Mouse (Mus musculus): Measurements from ENCODE around the gene Scimp. TPM values are rescaled to one million over a fixed set of nuclear protein-coding genes. Genes with fewer than 3 reads are reported as not detected.

Gene Scimp
- total and polyA plus RNA-seq, 3 experiments: not detected

GRCm38 (mm10) chr11:70833408-70833807 lies 21.0 kb upstream of the Scimp start:
- Histone ChIP-seq H3K4me1 (ENCODE audit: insufficient read depth, low read depth, low read length) (peaks cover 9% of the 10 kb centered on the region), H3K9me3 (replicated peaks) (peaks cover 4% of the 10 kb centered on the region; the same call in 1 of the 2 replicates), H3K36me3 (replicated peaks) (no peaks in the 10 kb centered on the region), H3K4me3 (ENCODE audit: low read depth, low read length) (no peak overlapping the region), H3K27me3 (ENCODE audit: insufficient read depth, low read length) (peaks cover 29% of the 10 kb centered on the region)
- DNase-seq (ENCODE audit: low spot score) (no peak), ATAC-seq (ENCODE audit: extremely low read depth, insufficient number of reproducible peaks, low FRiP score, poor library complexity, severe bottlenecking) (no peak)
- TF ChIP-seq GATA2 (IDR thresholded peaks at IDR 0.05; ENCODE audit: borderline replicate concordance, low read depth, low read length) (no peak), TAL1 (conservative IDR thresholded peaks at IDR 0.05; ENCODE audit: low read depth, low read length) (no peak), POLR2AphosphoS5 (IDR thresholded peaks at IDR 0.05; ENCODE audit: insufficient replicate concordance, low read depth, low read length) (no peak), CTCF (IDR thresholded peaks at IDR 0.05; ENCODE audit: low read depth, low read length) (no peak), GATA1 (IDR thresholded peaks at IDR 0.05; ENCODE audit: borderline replicate concordance, low read length) (no peak)

- DNase-seq (ENCODE audit: low spot score): no peak
- Histone ChIP-seq H3K4me1 (ENCODE audit: insufficient read depth, low read depth, low read length) (peaks cover 9% of the 10 kb centered on the region), H3K4me3 (ENCODE audit: low read depth, low read length) (no peak overlapping the region), H3K9me3 (replicated peaks) (peaks cover 4% of the 10 kb centered on the region; the same call in 1 of the 2 replicates), H3K27me3 (ENCODE audit: insufficient read depth, low read length) (peaks cover 21% of the 10 kb centered on the region), H3K36me3 (replicated peaks) (no peaks in the 10 kb centered on the region)
- no peak for TF ChIP-seq CTCF (IDR thresholded peaks at IDR 0.05; ENCODE audit: low read depth, low read length)
- no peak for TF ChIP-seq GATA2 (IDR thresholded peaks at IDR 0.05; ENCODE audit: borderline replicate concordance, low read depth, low read length)
- no peak for TF ChIP-seq POLR2AphosphoS5 (IDR thresholded peaks at IDR 0.05; ENCODE audit: insufficient replicate concordance, low read depth, low read length)
- no peak for TF ChIP-seq GATA1 (IDR thresholded peaks at IDR 0.05; ENCODE audit: borderline replicate concordance, low read length)
- no peak for TF ChIP-seq TAL1 (conservative IDR thresholded peaks at IDR 0.05; ENCODE audit: low read depth, low read length)
- no peak for ATAC-seq (ENCODE audit: extremely low read depth, insufficient number of reproducible peaks, low FRiP score, poor library complexity, severe bottlenecking)
These were observed 18.8 kb upstream of the Scimp start for GRCm38 (mm10) chr11:70831201-70831600.

- no peak for DNase-seq (ENCODE audit: low spot score)
- no peak for ATAC-seq (ENCODE audit: extremely low read depth, insufficient number of reproducible peaks, low FRiP score, poor library complexity, severe bottlenecking)
- Histone ChIP-seq H3K27me3 (ENCODE audit: insufficient read depth, low read length) (peaks cover 25% of the 10 kb centered on the region), H3K9me3 (replicated peaks) (peaks cover 4% of the 10 kb centered on the region; the same call in 1 of the 2 replicates), H3K4me1 (ENCODE audit: insufficient read depth, low read depth, low read length) (peaks cover 9% of the 10 kb centered on the region), H3K36me3 (replicated peaks) (no peaks in the 10 kb centered on the region), H3K4me3 (ENCODE audit: low read depth, low read length) (no peak overlapping the region)
- TF ChIP-seq GATA2 (IDR thresholded peaks at IDR 0.05; ENCODE audit: borderline replicate concordance, low read depth, low read length) (no peak), POLR2AphosphoS5 (IDR thresholded peaks at IDR 0.05; ENCODE audit: insufficient replicate concordance, low read depth, low read length) (no peak), CTCF (IDR thresholded peaks at IDR 0.05; ENCODE audit: low read depth, low read length) (no peak), TAL1 (conservative IDR thresholded peaks at IDR 0.05; ENCODE audit: low read depth, low read length) (no peak), GATA1 (IDR thresholded peaks at IDR 0.05; ENCODE audit: borderline replicate concordance, low read length) (no peak)
These were observed 16.7 kb upstream of the Scimp start for GRCm38 (mm10) chr11:70828975-70829615.

- peaks cover 13% of the 10 kb centered on the region for H3K4me1 ChIP-seq (ENCODE audit: insufficient read depth, low read depth, low read length)
- H3K27me3 ChIP-seq (ENCODE audit: insufficient read depth, low read length): peaks cover 31% of the 10 kb centered on the region
- H3K36me3 ChIP-seq (replicated peaks): no peaks in the 10 kb centered on the region
- no peak for TF ChIP-seq POLR2AphosphoS5 (IDR thresholded peaks at IDR 0.05; ENCODE audit: insufficient replicate concordance, low read depth, low read length)
- no peak for TF ChIP-seq GATA2 (IDR thresholded peaks at IDR 0.05; ENCODE audit: borderline replicate concordance, low read depth, low read length)
- TF ChIP-seq TAL1 (conservative IDR thresholded peaks at IDR 0.05; ENCODE audit: low read depth, low read length): no peak
- H3K9me3 ChIP-seq (replicated peaks): no peaks in the 10 kb centered on the region
- H3K4me3 ChIP-seq (ENCODE audit: low read depth, low read length): no peak overlapping the region
- no peak for DNase-seq (ENCODE audit: low spot score)
- no peak for ATAC-seq (ENCODE audit: extremely low read depth, insufficient number of reproducible peaks, low FRiP score, poor library complexity, severe bottlenecking)
These were observed 13.8 kb upstream of the Scimp start for GRCm38 (mm10) chr11:70826207-70826606.

GRCm38 (mm10) chr11:70821728-70822591 lies 9.6 kb upstream of the Scimp start:
- Histone ChIP-seq H3K27me3 (ENCODE audit: insufficient read depth, low read length) (peaks cover 24% of the 10 kb centered on the region), H3K9me3 (replicated peaks) (no peaks in the 10 kb centered on the region), H3K4me3 (ENCODE audit: low read depth, low read length) (no peak overlapping the region), H3K4me1 (ENCODE audit: insufficient read depth, low read depth, low read length) (peaks cover 7% of the 10 kb centered on the region; the same call in 1 of the 2 replicates), H3K36me3 (replicated peaks) (no peaks in the 10 kb centered on the region)
- TF ChIP-seq GATA1 (IDR thresholded peaks at IDR 0.05; ENCODE audit: borderline replicate concordance, low read length): no peak
- no peak for TF ChIP-seq GATA2 (IDR thresholded peaks at IDR 0.05; ENCODE audit: borderline replicate concordance, low read depth, low read length)
- no peak for TF ChIP-seq POLR2AphosphoS5 (IDR thresholded peaks at IDR 0.05; ENCODE audit: insufficient replicate concordance, low read depth, low read length)
- TF ChIP-seq TAL1 (conservative IDR thresholded peaks at IDR 0.05; ENCODE audit: low read depth, low read length): no peak
- TF ChIP-seq CTCF (IDR thresholded peaks at IDR 0.05; ENCODE audit: low read depth, low read length): no peak
- no peak for DNase-seq (ENCODE audit: low spot score)
- no peak for ATAC-seq (ENCODE audit: extremely low read depth, insufficient number of reproducible peaks, low FRiP score, poor library complexity, severe bottlenecking)

GRCm38 (mm10) chr11:70820120-70820519 lies 7.7 kb upstream of the Scimp start:
- no peak for TF ChIP-seq TAL1 (conservative IDR thresholded peaks at IDR 0.05; ENCODE audit: low read depth, low read length)
- no peak for TF ChIP-seq CTCF (IDR thresholded peaks at IDR 0.05; ENCODE audit: low read depth, low read length)
- no peak for TF ChIP-seq GATA1 (IDR thresholded peaks at IDR 0.05; ENCODE audit: borderline replicate concordance, low read length)
- no peak for TF ChIP-seq POLR2AphosphoS5 (IDR thresholded peaks at IDR 0.05; ENCODE audit: insufficient replicate concordance, low read depth, low read length)
- no peak for TF ChIP-seq GATA2 (IDR thresholded peaks at IDR 0.05; ENCODE audit: borderline replicate concordance, low read depth, low read length)
- no peak overlapping the region for H3K4me3 ChIP-seq (ENCODE audit: low read depth, low read length)
- peaks cover 10% of the 10 kb centered on the region for H3K4me1 ChIP-seq (ENCODE audit: insufficient read depth, low read depth, low read length)
- DNase-seq (ENCODE audit: low spot score): no peak
- H3K36me3 ChIP-seq (replicated peaks): no peaks in the 10 kb centered on the region
- peaks cover 32% of the 10 kb centered on the region for H3K27me3 ChIP-seq (ENCODE audit: insufficient read depth, low read length)
- no peak for ATAC-seq (ENCODE audit: extremely low read depth, insufficient number of reproducible peaks, low FRiP score, poor library complexity, severe bottlenecking)
- H3K9me3 ChIP-seq (replicated peaks): no peaks in the 10 kb centered on the region
